Mouse (Mus musculus) testis, postnatal 14 days (tissue): ENCODE results near the gene Phactr1.

Experiments used
- DNase-seq: peaks from one replicate; pipeline ENCODE4 v3.0.0; 2021; ENCODE audit warnings: low spot score

Phactr1 gene

DNA sequence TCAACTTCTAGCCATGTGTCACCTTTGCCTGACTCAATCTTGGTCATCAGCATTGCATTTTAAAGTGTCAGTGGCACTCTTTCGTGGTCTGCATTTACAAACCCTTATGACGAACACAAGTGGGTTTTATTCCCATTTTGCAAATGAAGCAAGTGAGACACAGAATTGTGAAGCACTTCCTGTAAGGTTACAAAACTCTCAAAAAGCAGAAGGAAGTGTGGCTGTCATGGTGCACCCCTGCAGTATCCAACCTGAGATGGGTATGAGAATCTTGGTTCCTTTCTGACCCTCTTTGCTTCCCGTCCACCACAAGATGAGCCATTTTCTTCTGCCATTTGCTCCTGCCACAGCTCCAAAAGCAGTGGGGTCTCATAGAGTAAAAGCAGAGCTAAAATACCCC is 295.7 kb downstream of the Phactr1 start:
- no peak for DNase-seq

DNA sequence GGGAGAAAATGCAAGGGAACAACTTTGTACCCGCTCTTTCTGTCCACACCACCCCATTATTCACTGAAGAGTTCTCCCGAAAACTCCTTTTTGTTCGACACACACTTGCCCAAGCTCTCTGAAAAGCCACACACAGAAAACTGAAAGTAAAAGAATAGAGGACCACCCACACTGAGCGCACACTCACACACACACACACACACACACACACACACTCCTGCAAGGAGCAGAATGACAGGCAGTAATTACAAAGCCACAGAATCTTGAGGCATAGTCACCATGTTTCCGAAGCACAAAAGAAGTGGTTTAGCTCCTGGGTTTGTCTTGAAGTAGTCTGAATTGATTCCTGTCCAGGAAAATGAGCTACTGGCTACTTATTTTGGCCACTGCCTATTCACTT is 296.5 kb downstream of the Phactr1 start:
- DNase-seq: no peak

DNA sequence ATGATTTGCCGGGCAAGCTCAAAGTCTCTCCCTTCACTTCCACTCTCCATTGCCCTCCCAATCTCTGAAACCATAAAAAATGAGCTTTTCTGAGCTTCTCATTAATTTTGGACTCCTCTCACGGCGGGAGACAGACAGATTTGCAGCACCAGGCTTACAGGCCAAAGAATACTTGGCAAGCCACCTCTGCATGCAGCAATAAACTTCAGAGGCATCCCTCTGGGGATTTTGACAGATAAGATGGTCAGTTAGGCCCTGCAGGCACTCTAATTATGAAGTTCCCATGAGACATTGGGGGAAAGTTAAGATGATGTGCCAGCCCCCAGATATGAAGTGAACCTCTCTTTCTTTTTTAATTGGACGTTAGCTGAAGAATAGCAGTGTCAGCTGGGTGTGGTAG is 300.2 kb downstream of the Phactr1 start:
- no peak for DNase-seq

GRCm38 (mm10) chr13:42982646-42983045 is 302.2 kb downstream of the Phactr1 start:
- no peak for DNase-seq

DNA sequence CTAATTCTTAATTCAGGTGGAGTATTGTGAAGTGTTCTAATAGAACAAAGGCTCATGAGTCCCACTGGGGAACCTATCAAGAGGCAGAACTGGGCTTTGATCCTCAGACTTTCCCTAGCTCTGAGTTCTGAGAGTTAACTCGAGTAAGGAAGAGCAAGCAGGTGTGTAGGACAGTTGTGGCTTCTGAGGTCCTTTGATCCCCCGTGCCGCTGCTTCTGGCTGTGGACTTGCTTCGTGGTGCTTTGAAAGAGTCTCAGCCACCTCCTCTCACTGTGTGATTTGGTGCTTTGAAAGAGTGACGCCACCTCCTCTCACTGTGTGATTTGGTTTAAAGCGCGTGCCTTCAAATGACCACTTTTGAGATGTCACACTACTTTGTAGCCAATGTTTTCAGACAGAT is 305.4 kb downstream of the Phactr1 start:
- no peak for DNase-seq

DNA sequence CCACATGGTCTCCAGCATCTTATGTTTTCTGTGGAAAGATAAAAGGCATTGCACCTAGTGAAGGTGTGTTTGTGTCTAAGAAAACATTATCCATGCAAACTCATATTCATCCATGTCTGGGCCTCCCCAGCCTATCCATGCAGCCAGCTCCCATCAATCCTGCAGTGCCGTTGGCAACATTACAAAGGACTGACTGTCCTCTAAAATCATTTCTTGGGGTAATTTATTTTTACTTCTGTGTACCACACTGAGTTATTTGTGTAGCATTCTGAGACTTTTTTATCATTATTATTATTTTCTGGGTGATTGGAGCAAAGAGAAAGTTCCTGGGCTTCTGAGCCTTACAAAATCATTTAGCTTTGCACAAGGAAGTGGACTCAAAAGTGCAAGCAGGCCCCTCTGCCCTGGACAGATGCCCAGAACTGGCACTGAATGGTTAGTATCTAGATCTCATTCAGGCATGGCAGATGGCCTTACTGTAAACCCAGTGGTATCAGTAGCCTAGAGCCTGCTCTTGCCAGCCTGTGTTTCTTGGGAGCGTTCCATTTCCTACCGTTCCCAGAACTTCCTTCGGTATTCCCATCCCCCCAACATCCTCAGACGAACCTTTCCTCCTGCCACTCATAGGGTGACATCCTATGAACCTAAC is 307.6 kb downstream of the Phactr1 start:
- DNase-seq: peak; percentile 52

GRCm38 (mm10) chr13:42989481-42989880 is 309.1 kb downstream of the Phactr1 start:
- DNase-seq: no peak

GRCm38 (mm10) chr13:42990051-42990450 is 309.6 kb downstream of the Phactr1 start:
- DNase-seq: no peak

DNA sequence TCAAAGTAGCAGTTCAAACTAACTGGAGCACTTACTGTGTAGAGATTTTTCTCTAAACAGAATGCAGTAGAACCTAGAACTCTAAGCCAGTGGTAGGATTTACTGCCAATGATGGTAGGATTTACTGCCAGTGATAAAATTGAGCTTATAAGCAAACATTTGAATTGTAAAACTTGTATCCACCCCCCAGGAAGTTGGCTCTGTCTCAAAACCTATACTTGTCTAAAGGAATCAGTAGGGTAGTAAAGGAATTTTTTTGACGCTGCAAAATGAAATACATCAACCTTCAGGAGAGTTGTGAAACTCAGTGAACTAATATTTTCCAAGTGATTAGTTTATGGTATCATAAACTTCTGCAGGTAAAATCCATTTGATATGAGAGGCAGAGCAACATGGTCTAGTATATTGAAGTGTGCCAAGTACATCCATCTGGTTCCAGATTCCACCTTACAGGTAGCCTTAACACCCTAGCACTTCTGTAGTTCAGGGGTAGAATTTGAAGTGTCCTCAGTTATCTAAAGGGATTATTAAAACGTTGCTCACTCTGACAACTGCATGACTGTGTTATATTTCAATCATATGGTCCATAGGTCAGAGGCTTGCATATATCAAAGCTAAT is 310.2 kb downstream of the Phactr1 start:
- DNase-seq: no peak

DNA sequence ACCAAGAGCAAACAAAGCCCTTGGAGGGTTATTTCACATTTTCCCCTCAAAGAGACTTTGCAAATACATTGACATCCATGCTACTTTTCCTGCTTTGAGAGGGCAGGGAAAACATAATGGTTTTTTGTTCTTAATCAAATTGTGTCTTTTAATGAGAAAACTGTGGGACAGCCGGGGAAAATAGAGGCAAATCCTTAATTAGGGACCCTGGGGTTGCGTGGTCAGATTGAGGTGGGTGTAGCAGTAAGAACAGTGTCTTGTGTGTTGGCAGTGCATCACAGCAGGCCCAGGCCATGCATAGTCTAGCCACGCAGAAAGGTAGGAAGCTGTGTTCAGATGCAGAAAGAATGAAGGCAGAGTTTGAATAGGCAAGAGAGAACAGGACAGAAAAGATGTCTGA is 310.7 kb downstream of the Phactr1 start:
- DNase-seq: no peak

DNA sequence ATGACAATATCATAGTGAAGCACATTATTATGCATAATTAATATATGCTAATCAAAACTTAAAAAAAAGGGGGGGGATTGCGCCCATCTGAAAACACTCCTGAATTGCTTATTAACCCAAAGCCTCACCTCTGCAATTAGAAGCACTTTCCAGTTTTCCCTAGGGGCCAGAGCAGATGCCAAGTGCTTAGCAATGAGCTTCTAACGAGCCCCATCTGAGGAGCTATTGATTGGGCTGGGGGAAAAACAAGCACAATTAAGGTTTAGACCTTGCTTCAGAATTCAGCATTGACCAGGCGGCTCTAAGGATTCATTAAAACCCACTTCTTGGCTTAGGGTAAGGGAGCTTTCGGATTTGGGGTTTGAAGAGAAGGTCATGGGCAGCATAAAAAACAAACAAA is 311.9 kb downstream of the Phactr1 start:
- DNase-seq: no peak

GRCm38 (mm10) chr13:42994276-42994675 is 313.9 kb downstream of the Phactr1 start:
- no peak for DNase-seq

- DNase-seq: no peak
Observed at GRCm38 (mm10) chr13:42996188-42996587, 315.8 kb downstream of the Phactr1 start.

- no peak for DNase-seq
Observed at GRCm38 (mm10) chr13:42999287-42999686, 318.9 kb downstream of the Phactr1 start.

- peak; percentile 29 for DNase-seq
Observed at GRCm38 (mm10) chr13:43005131-43005579, 324.7 kb downstream of the Phactr1 start.

- DNase-seq: no peak
Observed at GRCm38 (mm10) chr13:43008466-43008865, 328.0 kb downstream of the Phactr1 start.

- no peak for DNase-seq
Observed at GRCm38 (mm10) chr13:43009596-43009995, 329.2 kb downstream of the Phactr1 start.

DNA sequence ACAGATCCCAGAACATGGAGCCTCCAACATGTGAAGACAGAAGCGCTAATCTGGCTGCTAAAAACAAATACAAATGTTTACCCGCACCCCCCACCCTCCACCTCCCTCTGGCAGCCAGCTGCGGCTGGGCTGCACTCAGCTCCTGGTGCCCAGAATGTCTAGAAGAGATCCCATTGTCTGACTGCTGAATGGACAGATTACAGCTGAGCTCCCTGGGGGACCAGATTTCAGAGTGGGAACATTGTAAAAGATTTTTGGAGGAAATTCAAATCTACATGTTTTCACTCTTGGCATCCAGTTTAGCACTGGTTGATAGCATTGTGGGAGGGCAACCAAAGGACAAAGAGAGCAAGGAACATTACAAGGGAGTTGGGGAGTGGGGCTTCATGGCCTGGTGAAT is 331.1 kb downstream of the Phactr1 start:
- DNase-seq: peak; percentile 54

DNA sequence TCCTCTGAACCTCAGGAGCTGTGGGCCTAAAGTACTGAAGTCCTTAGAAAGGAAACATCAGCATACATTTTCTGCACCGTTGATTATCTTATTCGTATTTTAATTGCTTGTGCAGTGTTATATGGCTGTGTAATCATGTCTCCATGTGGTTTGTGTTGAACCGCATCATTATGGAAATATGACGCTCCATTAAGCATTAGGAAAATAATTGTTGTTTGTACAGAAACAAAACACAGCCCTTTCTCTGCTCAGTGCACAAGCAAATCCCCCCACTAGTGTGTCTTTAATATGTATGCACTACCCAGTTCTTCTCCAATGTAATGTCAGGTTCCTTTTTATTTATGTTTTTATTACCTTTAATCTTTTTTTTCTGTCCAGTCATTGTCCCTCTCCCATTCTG is 333.6 kb downstream of the Phactr1 start:
- DNase-seq: no peak

DNA sequence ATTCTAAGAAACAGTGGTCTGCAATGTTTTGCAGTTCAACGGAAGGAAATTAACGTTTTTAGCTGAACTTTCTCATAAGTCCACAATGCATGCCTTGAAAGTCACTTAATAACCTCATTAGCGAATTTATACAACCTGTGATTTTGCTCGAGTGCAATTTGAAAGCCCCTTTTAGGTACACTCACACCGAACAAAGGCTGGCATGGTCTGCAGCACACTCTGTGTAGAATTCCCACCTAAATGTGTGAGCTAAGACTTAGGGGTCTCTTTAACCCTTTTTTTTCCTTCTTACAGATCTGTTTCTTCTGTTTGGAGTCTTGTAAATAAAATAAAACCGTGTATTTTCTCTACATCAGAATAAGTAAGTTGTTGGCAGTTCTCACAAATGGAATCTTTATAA is 335.3 kb downstream of the Phactr1 start:
- no peak for DNase-seq

DNA sequence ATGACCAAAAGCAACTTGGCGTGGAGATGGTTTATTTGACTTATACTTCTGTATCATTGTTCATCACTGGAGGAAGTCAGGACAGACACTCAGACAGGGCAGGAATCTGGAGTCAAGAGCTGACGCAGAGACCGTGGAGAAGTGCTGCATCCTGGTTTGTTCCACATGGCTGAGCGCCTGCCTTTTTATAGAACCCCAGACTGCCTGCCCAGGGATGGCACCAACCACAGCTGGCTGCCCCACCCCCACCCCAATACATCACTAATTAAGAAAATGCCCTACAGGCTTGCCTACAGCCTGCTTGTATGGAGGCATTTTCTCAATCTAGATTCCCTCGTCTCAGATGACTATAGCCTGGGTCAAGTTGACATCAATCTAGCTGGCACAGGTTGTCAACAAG is 338.4 kb downstream of the Phactr1 start:
- DNase-seq: no peak

GRCm38 (mm10) chr13:43021031-43021430 is 340.6 kb downstream of the Phactr1 start:
- DNase-seq: no peak

- no peak for DNase-seq
Observed at GRCm38 (mm10) chr13:43023005-43023404, 342.6 kb downstream of the Phactr1 start.

GRCm38 (mm10) chr13:43027568-43027967 is 347.1 kb downstream of the Phactr1 start:
- DNase-seq: no peak
